Mouse (Mus musculus): ENCODE results near the gene Tctn1. TPM values are rescaled to one million over a fixed set of nuclear protein-coding genes. Genes with fewer than 3 reads are reported as not detected.

Gene Tctn1
- polyA plus RNA-seq, 1 experiment from 2014 or later = 3.0 TPM

Other genes starting within 250 kb of the Tctn1 start
- gene Cux2, start 214.4 kb downstream of the Tctn1 start, polyA plus RNA-seq (2015; fragmentation: Nextera tagmentation; extraction: Ambion mirVana) = 6.9 and 7.1 TPM in 2 replicates
- gene Myl2, start 163.5 kb downstream of the Tctn1 start, polyA plus RNA-seq (2015; fragmentation: Nextera tagmentation; extraction: Ambion mirVana) = 0.45 and 0.62 TPM in 2 replicates
- not detected in 2 replicates for gene Ccdc63, start 123.6 kb downstream of the Tctn1 start, polyA plus RNA-seq (2015; fragmentation: Nextera tagmentation; extraction: Ambion mirVana)
- 240 and 244 TPM in 2 replicates for gene Ppp1cc, start 106.2 kb downstream of the Tctn1 start, polyA plus RNA-seq (2015; fragmentation: Nextera tagmentation; extraction: Ambion mirVana)
- gene Hvcn1, start 57.7 kb downstream of the Tctn1 start, polyA plus RNA-seq (2015; fragmentation: Nextera tagmentation; extraction: Ambion mirVana) = 5.2 and 5.8 TPM in 2 replicates
- 10.4 and 11.0 TPM in 2 replicates for gene Pptc7, start 19.9 kb upstream of the Tctn1 start, polyA plus RNA-seq (2015; fragmentation: Nextera tagmentation; extraction: Ambion mirVana)
- gene Rad9b, start 89.8 kb upstream of the Tctn1 start, polyA plus RNA-seq (2015; fragmentation: Nextera tagmentation; extraction: Ambion mirVana) = 8.6 and 9.2 TPM in 2 replicates
- gene Vps29, start 89.9 kb upstream of the Tctn1 start, polyA plus RNA-seq (2015; fragmentation: Nextera tagmentation; extraction: Ambion mirVana) = 268 and 278 TPM in 2 replicates
- gene Gpn3, start 107.4 kb upstream of the Tctn1 start, polyA plus RNA-seq (2015; fragmentation: Nextera tagmentation; extraction: Ambion mirVana) = 62.9 and 67.2 TPM in 2 replicates
- gene Fam216a, start 107.9 kb upstream of the Tctn1 start, polyA plus RNA-seq (2015; fragmentation: Nextera tagmentation; extraction: Ambion mirVana) = 44.0 and 48.0 TPM in 2 replicates
- 128 and 138 TPM in 2 replicates for gene Arpc3, start 127.4 kb upstream of the Tctn1 start, polyA plus RNA-seq (2015; fragmentation: Nextera tagmentation; extraction: Ambion mirVana)
- 35.2 and 38.3 TPM in 2 replicates for gene Anapc7, start 157.2 kb upstream of the Tctn1 start, polyA plus RNA-seq (2015; fragmentation: Nextera tagmentation; extraction: Ambion mirVana)
- gene Atp2a2, start 237.8 kb upstream of the Tctn1 start, polyA plus RNA-seq (2015; fragmentation: Nextera tagmentation; extraction: Ambion mirVana) = 33.8 and 36.1 TPM in 2 replicates